ENCODE assay signal across 10 mouse cellular contexts in the genomic region with DNA sequence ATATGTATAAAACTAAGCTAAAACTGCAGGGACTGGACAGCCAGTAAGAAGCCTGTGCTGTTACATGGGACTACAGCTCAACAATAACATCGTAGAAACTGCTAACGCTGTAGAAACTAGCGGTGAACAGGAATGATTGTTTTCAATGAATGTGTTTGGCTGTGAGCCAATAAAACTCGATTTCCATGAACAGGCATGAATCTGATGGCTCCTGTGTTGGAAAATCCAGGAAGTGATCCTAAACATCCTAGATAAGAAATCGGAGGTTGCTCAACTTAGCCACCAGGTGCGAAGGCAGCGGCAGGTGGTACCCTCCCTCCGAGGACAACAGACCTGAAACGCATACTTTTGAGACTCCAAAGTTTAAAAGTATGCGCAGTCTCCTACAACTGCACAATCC.
DNase-seq lines count a peak whose midpoint lies in the region; ATAC-seq and TF ChIP-seq lines count a peak whose summit lies in the region.
"Had no signal": no experiment of that assay in that cellular context is flagged by ENCODE, and none has a peak within 500 bp of the region (broad histone marks: within the 10 kb centered on the region; RNA-seq: fewer than 3 reads in every experiment).

No protein-coding gene starts in this region.

- no peak overlapping the region for H3K4me2 ChIP-seq in forebrain, embryonic 14.5 days (ENCODE audit: low read length)
- no peak overlapping the region for H3K4me2 ChIP-seq in forebrain, embryonic 15.5 days (replicated peaks)
- no peak overlapping the region for H3K4me2 ChIP-seq in kidney, postnatal 0 days (ENCODE audit: low read length)

- no peaks in the 10 kb centered on the region for H3K36me3 ChIP-seq in forebrain, embryonic 14.5 days (ENCODE audit: control insufficient read depth, insufficient read depth, low read length)
- no peaks in the 10 kb centered on the region for H3K36me3 ChIP-seq in forebrain, embryonic 15.5 days
- H3K36me3 ChIP-seq in kidney, postnatal 0 days (ENCODE audit: insufficient read depth, low read length): no peaks in the 10 kb centered on the region
- no peaks in the 10 kb centered on the region for H3K36me3 ChIP-seq in testis, adult 2 months (ENCODE audit: control insufficient read depth, insufficient read depth, low read length)

- WGBS in forebrain, embryonic 14.5 days: 56% methylated on average over 10 of the region's 10 CpGs
- WGBS in forebrain, embryonic 15.5 days: 55% methylated on average over 10 of the region's 10 CpGs
- 58% methylated on average over 10 of the region's 10 CpGs for WGBS in kidney, postnatal 0 days

- no peak overlapping the region for H3K9ac ChIP-seq in forebrain, embryonic 14.5 days (ENCODE audit: low read length)
- H3K9ac ChIP-seq in forebrain, embryonic 15.5 days (replicated peaks): no peak overlapping the region
- no peak overlapping the region for H3K9ac ChIP-seq in kidney, postnatal 0 days (ENCODE audit: low read depth, low read length)

- no peaks in the 10 kb centered on the region for H3K27me3 ChIP-seq in forebrain, embryonic 14.5 days (replicated peaks; ENCODE audit: control insufficient read depth, insufficient read depth, low read length)
- H3K27me3 ChIP-seq in forebrain, embryonic 15.5 days: no peaks in the 10 kb centered on the region
- H3K27me3 ChIP-seq in kidney, postnatal 0 days (ENCODE audit: insufficient read depth, low read length): no peaks in the 10 kb centered on the region
- no peaks in the 10 kb centered on the region for H3K27me3 ChIP-seq in testis, adult 2 months (ENCODE audit: control insufficient read depth, insufficient read depth, low read length)

- H3K4me1 ChIP-seq in forebrain, embryonic 14.5 days (ENCODE audit: control insufficient read depth, insufficient read depth, low read length): peaks cover 5% of the 10 kb centered on the region; the same call in 1 of the 2 replicates
- peaks cover 16% of the 10 kb centered on the region for H3K4me1 ChIP-seq in forebrain, embryonic 15.5 days
- no peaks in the 10 kb centered on the region for H3K4me1 ChIP-seq in kidney, postnatal 0 days (replicated peaks; ENCODE audit: insufficient read depth, low read length)
- peaks cover 6% of the 10 kb centered on the region for H3K4me1 ChIP-seq in testis, adult 2 months (ENCODE audit: control insufficient read depth, insufficient read depth, low read length)

- no peak for TF ChIP-seq CTCF in kidney, postnatal 0 days (IDR thresholded peaks at IDR 0.05; ENCODE audit: low read depth)
- TF ChIP-seq CTCF in testis, adult 2 months (IDR thresholded peaks at IDR 0.05; ENCODE audit: control insufficient read depth, insufficient read depth, insufficient replicate concordance, low read depth, low read length): no peak

- DNase-seq in forebrain, embryonic 14.5 days (ENCODE audit: low spot score): peak; percentile 68
- peak; percentile 41 for DNase-seq in kidney, postnatal 0 days (ENCODE audit: low spot score)
- no peak for DNase-seq in kidney, postnatal 25 days
- DNase-seq in testis, postnatal 10 days (ENCODE audit: low spot score): no peak
- no peak for DNase-seq in layer of hippocampus, postnatal 25 days (ENCODE audit: extremely low spot score in 1 of 2, low spot score in 1 of 2)
- no peak for DNase-seq in urinary bladder, adult 2 months (ENCODE audit: low spot score)
- DNase-seq: gastrocnemius, postnatal 14 days; thymus, adult 18-20 months had no signal

- H3K9me3 ChIP-seq in forebrain, embryonic 14.5 days (replicated peaks; ENCODE audit: control insufficient read depth, low read length): no peaks in the 10 kb centered on the region
- no peaks in the 10 kb centered on the region for H3K9me3 ChIP-seq in forebrain, embryonic 15.5 days
- no peaks in the 10 kb centered on the region for H3K9me3 ChIP-seq in kidney, postnatal 0 days (replicated peaks; ENCODE audit: low read length)

- H3K27ac ChIP-seq in forebrain, embryonic 14.5 days (ENCODE audit: low read depth, low read length): no peak overlapping the region
- H3K27ac ChIP-seq in forebrain, embryonic 15.5 days (replicated peaks): no peak overlapping the region
- no peak overlapping the region for H3K27ac ChIP-seq in kidney, postnatal 0 days
- no peak overlapping the region for H3K27ac ChIP-seq in testis, adult 2 months (ENCODE audit: control insufficient read depth, insufficient read depth, low read depth, low read length)

- no peak for ATAC-seq in forebrain, embryonic 14.5 days
- ATAC-seq in forebrain, embryonic 15.5 days (replicated peaks): no peak
- ATAC-seq in kidney, postnatal 0 days (replicated peaks; ENCODE audit: low FRiP score, low read depth): no peak

- no peak for TF ChIP-seq POLR2A in testis, adult 2 months (IDR thresholded peaks at IDR 0.05; ENCODE audit: control insufficient read depth, low read depth, low read length)

- no peak overlapping the region for H3K4me3 ChIP-seq in forebrain, embryonic 14.5 days (ENCODE audit: low read depth, low read length)
- no peak overlapping the region for H3K4me3 ChIP-seq in forebrain, embryonic 15.5 days
- no peak overlapping the region for H3K4me3 ChIP-seq in kidney, postnatal 0 days (replicated peaks; ENCODE audit: low read depth, low read length)
- H3K4me3 ChIP-seq in testis, adult 2 months (ENCODE audit: control insufficient read depth, low read depth, low read length): peak overlapping the region; percentile 9; the same call in 1 of the 2 replicates

Comparison
In these comparisons a context has a peak if more than half of its experiments do, and no peak if none do; other contexts are left out.
1. DNase-seq: peak in forebrain, embryonic 14.5 days (single experiment) and kidney, postnatal 0 days (single experiment); none in kidney, postnatal 25 days (0 of 2), testis, postnatal 10 days (single experiment), layer of hippocampus, postnatal 25 days (0 of 2) and urinary bladder, adult 2 months (single experiment).